Mouse (Mus musculus): Measurements from ENCODE around the gene Rdh16. TPM values are rescaled to one million over a fixed set of nuclear protein-coding genes. Genes with fewer than 3 reads are reported as not detected.
"Not testable (repeated sequence)": the region's sequence is repeated elsewhere in the genome, so short reads cannot be mapped to it uniquely, and the experiment has no call there.

The Rdh16 gene
- not detected for total RNA-seq (2021)
- long read RNA-seq, experiment 1: 0 reads
- long read RNA-seq, experiment 2: 0 reads

- intact Hi-C loops (cut with DNase I): no loop called here
- no peak for DNase-seq (ENCODE audit: low spot score in 2 of 2)
Observed at GRCm38 (mm10) chr10:127800891-127801290, at the start of gene Rdh16. TSS of gene Rdh16 (plus strand) at chr10:127801152.

DNA sequence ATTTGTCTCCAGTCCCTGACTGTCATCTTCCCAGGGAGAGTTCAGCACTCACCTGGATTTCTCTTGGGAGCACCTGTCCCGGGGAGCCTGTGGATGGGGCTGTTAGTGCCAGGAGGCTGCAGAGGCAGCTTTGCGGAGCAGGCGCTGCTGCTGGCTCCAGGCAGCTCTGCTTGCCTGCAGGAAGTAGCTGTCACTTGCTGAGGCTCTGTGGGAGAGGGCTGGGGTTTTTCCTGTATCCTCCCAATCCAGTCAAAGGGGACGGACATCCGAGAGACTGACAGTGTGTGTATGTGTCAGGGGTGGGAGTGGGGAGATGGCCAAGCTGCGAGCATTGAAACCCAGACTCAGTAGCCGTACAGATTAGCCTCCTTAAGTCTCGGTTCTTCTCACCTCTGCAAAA is 49.4 kb upstream of the Rdh16 start, which contains the start of gene Gpr182:
Gene Gpr182 (minus strand): TSS at position 185 of the 400 bp plus-strand sequence.
- no peak for DNase-seq (ENCODE audit: low spot score in 2 of 2)
- intact Hi-C loops (cut with DNase I): no loop called here

GRCm38 (mm10) chr10:127754566-127755166 is 46.3 kb upstream of the Rdh16 start:
- intact Hi-C loops (cut with DNase I): no loop called here
- DNase-seq (ENCODE audit: low spot score in 2 of 2): no peak

DNA sequence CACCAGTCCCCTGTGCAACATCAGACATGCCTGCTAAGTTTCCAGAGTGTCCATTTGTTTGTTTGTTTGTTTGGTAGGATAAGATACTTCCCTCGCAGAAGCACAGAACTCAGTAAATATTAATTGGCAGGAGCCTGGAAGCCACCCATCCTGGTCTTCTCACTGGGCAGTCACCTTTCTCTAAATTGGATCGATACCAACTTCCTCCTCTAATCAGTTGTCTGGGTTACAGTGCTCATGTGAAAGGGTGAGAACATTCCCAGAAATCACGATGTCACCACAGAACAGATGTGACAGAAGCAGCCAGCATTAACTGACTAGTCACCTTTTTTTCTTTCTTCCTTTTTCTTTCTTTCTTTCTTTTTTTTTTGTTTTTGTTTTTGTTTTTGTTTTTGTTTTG is 45.7 kb upstream of the Rdh16 start:
- intact Hi-C loops (cut with DNase I): no loop called here
- DNase-seq (ENCODE audit: low spot score in 2 of 2): no peak

DNA sequence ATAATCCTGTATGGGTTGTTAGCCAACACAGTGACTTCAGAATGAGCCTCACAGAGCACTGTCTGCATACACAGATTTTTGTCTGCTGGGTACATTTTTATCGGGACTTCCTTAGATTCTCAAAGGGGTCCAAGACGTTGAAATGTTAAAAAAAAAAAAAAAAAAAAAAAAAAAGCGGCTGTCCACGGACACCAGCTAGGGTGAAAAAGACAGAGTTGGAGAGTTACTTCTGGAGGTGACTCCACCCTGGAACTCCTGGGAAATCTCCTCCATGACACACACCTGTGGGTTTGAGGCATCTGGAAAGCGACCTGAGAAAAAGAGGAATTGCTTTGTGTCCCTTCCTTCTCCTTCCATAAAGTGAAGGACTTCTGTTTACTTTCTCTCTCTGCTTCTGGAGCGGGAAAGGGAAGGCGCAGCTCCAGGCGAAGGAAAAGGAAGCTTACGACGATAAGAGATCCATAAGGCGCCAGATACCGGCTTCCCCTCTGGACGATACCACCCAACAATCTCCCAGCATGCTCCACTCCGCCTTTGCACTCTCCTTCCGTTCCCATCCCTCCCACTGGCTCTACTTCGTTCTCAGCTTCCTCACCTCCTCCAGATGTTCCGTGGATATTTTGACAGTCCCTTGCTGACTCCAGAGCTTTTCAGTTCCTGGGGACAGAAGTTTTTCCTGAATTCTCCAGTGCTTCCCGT is 45.0 kb upstream of the Rdh16 start:
- no peak for DNase-seq (ENCODE audit: low spot score in 2 of 2)
- intact Hi-C loops (cut with DNase I): no loop called here

- DNase-seq (ENCODE audit: low spot score in 2 of 2): no peak
- intact Hi-C loops (cut with DNase I): no loop called here
Observed at GRCm38 (mm10) chr10:127759181-127760110, 41.5 kb upstream of the Rdh16 start, which contains the start of the genes Rdh1 and Rdh16f1. TSS of gene Rdh1 (plus strand) at chr10:127759721. TSS of gene Rdh16f1 (plus strand) at chr10:127759787.

DNA sequence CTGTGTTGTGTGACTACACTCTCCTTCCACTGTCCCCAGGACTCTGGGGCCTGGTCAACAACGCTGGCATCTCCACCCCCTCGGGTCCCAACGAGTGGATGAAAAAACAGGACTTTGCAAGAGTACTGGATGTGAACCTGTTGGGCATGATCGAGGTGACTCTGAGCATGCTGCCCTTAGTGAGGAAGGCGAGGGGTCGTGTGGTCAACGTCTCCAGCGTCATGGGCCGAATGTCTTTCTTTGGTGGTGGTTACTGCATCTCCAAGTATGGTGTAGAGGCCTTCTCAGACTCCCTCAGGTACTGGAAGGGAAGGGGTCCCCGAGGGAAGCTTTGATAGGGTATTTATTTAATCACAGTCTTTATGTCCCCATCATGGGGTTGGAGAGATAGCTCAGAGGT is 38.0 kb upstream of the Rdh16 start:
- DNase-seq (ENCODE audit: low spot score in 2 of 2); intact Hi-C loops (cut with DNase I): not testable (repeated sequence)

DNA sequence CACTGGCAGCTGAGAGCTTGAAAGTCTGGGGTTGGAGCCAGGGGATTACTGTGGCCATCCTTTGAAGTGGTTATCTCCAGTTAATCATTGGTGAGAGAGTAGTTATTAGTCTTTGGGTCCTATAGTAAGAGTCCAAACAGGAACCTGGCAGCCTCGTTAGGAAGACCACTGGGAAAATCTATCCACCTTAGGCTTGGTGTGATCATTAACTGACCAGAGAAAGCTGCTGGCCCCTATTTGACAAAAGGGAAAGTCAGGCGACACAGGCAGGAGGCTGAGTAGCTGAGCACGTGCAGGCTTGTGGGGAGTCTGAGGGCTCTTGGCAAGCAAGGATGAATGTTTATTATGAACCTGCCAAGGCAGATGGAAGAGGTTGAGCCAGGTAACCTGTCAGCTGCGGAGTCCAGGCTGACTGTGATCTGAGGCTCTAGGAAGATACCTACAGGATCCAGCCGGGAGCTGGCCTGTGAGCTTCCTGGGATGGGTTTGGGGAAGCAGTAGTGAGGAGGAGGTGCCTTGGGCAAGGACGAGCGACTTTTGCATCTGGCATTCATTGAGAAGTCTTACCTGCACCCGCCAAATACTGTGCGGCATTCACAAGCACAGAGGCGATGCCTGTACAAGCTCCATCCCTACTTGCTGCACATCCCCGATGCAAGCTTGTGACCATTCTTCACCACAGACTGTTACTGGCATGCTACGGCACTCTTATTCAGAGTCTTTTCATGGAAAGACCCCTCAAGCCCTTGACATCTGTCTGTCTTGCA is 36.9 kb upstream of the Rdh16 start:
- DNase-seq (ENCODE audit: low spot score in 2 of 2): no peak
- intact Hi-C loops (cut with DNase I): no loop called here

- intact Hi-C loops (cut with DNase I): no loop called here
- DNase-seq (ENCODE audit: low spot score in 2 of 2): no peak
Observed at GRCm38 (mm10) chr10:127766564-127766963, 34.4 kb upstream of the Rdh16 start.

DNA sequence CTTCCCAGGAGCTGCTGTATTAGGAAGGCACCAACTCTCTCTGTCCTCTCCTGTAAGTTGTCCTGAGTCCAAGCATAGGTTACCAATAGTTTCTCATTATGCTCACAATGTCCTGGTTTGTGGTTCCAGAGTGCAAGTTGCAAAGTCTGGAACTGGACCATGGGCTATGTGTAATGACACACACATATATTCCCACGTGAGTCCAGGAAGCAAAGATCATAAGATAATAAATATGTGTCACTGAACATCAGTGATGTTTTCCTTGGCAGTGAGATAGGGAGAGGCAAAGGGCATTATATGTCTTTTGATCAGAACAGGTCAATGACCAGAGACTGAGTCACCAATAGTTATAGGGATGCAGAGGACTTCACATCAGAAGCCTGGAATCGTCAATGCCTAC is 24.9 kb upstream of the Rdh16 start, which contains the start of gene Rdh9:
Gene Rdh9 (plus strand): TSS at position 376 of the 400 bp plus-strand sequence.
- DNase-seq (ENCODE audit: low spot score in 2 of 2): no peak
- intact Hi-C loops (cut with DNase I): no loop called here

DNA sequence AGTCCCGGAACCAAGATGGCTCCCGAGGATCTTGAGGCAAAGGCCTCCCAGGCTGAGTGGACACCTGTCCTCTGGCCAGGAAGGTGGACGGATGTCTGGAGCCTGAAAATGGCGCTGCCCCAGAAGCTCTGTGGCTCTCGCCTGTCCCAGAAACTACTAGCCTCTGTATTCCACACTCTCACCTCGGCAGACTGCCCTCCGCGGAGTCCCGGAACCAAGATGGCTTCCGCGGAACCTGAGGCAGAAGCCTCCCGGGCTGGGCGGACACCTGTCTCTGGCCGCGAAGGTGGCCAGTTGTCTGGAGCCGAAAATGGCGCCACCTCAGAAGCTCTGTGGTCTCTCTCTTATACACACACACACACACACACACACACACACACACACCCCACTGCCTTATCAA is 18.6 kb upstream of the Rdh16 start:
- DNase-seq (ENCODE audit: low spot score in 2 of 2); intact Hi-C loops (cut with DNase I): not testable (repeated sequence)

DNA sequence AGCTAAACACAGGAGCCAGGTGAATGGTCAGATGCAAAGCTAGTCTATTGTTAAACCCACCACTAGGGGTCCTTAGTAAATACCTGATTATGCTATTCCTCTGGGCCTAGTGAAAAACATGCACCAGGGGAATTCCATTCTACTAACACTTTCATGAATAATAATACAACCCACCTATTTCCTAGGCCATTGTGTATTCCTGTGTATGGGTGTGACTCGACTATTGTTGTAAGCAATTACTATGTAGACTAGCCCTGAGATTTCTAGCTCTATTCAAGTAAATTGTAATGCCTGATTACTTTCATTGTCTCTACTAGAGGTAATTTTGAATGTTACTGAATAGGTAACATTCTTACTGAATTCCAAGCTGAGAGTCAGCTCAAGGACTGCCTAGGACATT is 15.5 kb upstream of the Rdh16 start:
- intact Hi-C loops (cut with DNase I); DNase-seq (ENCODE audit: low spot score in 2 of 2): not testable (repeated sequence)

DNA sequence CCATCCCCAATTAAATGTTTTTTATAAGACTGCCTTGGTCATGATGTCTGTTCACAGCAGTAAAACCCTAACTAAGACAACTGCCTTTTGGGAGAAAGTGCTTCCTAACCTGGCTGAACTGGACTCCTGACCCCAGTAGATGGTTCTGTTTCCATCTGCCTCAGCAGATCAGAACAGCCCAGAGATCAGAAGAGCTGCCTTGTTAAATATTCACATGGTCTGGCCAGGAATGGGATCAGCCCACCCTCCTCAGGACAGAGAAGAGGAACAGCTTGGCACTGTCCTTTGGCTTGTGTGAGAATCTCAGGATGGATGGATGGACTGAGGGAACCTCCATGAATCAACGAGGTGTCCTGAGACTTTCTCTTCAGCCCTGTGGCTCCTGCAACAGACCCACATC is 1.7 kb upstream of the Rdh16 start:
- DNase-seq (ENCODE audit: low spot score in 2 of 2): no peak
- intact Hi-C loops (cut with DNase I): no loop called here

- intact Hi-C loops (cut with DNase I): no loop called here
- DNase-seq (ENCODE audit: low spot score in 2 of 2): no peak
Observed at GRCm38 (mm10) chr10:127801612-127802011, 660 bp downstream of the Rdh16 start.

DNA sequence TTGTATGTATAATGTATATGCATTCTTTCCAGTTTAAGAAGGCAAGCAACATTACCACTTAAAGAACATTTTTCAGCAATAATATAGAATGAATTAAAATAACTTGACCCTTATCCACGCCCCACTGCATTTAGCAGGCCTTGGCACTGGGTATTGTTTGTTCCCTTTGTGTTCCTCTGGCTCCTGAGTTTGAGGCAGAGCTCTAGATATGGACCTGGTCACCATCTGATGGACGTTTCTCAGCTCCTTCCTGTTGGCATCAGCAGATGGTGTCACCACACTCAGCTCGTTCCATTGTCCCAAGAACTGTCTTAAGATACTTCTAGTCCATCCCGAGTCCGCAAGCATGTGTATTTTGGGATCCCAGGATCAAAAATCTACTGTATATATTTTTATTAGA is 1.3 kb downstream of the Rdh16 start:
- DNase-seq (ENCODE audit: low spot score in 2 of 2): no peak
- intact Hi-C loops (cut with DNase I): no loop called here

GRCm38 (mm10) chr10:127804416-127804815 is 3.5 kb downstream of the Rdh16 start:
- intact Hi-C loops (cut with DNase I): no loop called here
- no peak for DNase-seq (ENCODE audit: low spot score in 2 of 2)

GRCm38 (mm10) chr10:127815888-127816287 is 14.9 kb downstream of the Rdh16 start:
- DNase-seq (ENCODE audit: low spot score in 2 of 2): no peak
- intact Hi-C loops (cut with DNase I): no loop called here

GRCm38 (mm10) chr10:127817268-127817910 is 16.4 kb downstream of the Rdh16 start:
- intact Hi-C loops (cut with DNase I): not testable (repeated sequence)

GRCm38 (mm10) chr10:127821806-127822205 is 20.9 kb downstream of the Rdh16 start:
- intact Hi-C loops (cut with DNase I); DNase-seq (ENCODE audit: low spot score in 2 of 2): not testable (repeated sequence)

More at GRCm38 (mm10) chr10:127817268-127817910, 16.4 kb downstream of the Rdh16 start:
- not testable (repeated sequence) for DNase-seq (ENCODE audit: low spot score in 2 of 2)
